Mouse (Mus musculus): Measurements from ENCODE around the gene S100a2. TPM values are rescaled to one million over a fixed set of nuclear protein-coding genes. Genes with fewer than 3 reads are reported as not detected.

Gene S100a2
- polyA plus RNA-seq, 1 experiment from 2014 or later: not detected

DNA sequence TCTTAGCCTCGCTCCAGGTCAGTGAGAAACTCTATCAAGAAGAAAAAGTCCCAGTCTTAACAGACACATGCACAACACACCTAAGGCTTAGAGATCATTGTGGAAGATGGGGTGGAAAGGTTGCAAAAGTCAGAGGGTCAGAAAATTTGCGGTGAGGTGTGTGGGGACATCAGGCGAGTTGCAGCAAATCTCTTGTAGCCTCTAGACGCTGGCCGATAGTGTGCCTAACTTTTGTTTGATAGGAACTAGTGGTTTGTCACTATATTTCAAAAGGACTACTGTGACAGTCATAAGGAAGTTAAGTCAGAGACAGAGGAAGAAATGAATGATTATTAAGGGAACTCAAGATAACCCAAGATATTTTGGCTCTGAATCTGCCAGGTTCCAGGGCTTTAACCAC is 37.3 kb downstream of the S100a2 start:
- no peak for ATAC-seq (replicated peaks; ENCODE audit: low FRiP score)
- 93% methylated on average over 5 of the region's 5 CpGs for WGBS
- no peaks in the 10 kb centered on the region for H3K9me3 ChIP-seq (ENCODE audit: control insufficient read depth, low read length)
- H3K36me3 ChIP-seq (ENCODE audit: control insufficient read depth, insufficient read depth, low read length): no peaks in the 10 kb centered on the region
- no peak overlapping the region for H3K4me2 ChIP-seq (ENCODE audit: low read depth, low read length, severe bottlenecking)
- H3K27me3 ChIP-seq (ENCODE audit: control insufficient read depth, insufficient read depth, low read length): no peaks in the 10 kb centered on the region
- no peak overlapping the region for H3K27ac ChIP-seq (ENCODE audit: low read depth, low read length)
- H3K4me1 ChIP-seq (replicated peaks; ENCODE audit: control insufficient read depth, insufficient read depth, low read length): peaks cover 9% of the 10 kb centered on the region; the same call in 1 of the 2 replicates
- DNase-seq (ENCODE audit: low spot score): peak; percentile 13
- no peak overlapping the region for H3K9ac ChIP-seq (ENCODE audit: low read length)
- H3K4me3 ChIP-seq (ENCODE audit: low read depth, low read length): no peak overlapping the region

DNA sequence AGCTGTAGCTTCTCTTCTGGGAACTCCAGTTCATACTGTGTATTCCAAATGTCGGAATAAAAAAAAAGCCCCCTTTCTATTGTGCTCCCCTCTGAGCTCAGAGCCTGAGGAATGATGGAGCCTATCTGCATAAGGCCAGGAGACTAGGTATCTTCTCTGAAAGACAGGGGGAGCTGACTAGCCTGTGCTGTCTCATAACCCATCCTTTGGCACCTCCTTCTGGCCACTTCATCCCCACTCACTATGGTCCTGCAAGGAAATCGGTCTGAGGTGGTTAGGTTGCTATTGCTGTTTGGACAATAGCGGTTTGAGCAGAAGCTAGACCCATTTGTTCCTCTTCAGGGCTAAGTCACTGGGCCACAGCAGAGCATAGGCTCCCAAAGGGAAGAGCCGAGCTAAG is 37.8 kb downstream of the S100a2 start:
- 67% methylated on average over 4 of the region's 4 CpGs for WGBS
- Histone ChIP-seq H3K9me3 (ENCODE audit: control insufficient read depth, low read length) (no peaks in the 10 kb centered on the region), H3K27ac (ENCODE audit: low read depth, low read length) (no peak overlapping the region), H3K4me2 (ENCODE audit: low read depth, low read length, severe bottlenecking) (no peak overlapping the region), H3K4me1 (replicated peaks; ENCODE audit: control insufficient read depth, insufficient read depth, low read length) (peaks cover 9% of the 10 kb centered on the region; the same call in 1 of the 2 replicates), H3K9ac (ENCODE audit: low read length) (no peak overlapping the region), H3K36me3 (ENCODE audit: control insufficient read depth, insufficient read depth, low read length) (no peaks in the 10 kb centered on the region), H3K4me3 (ENCODE audit: low read depth, low read length) (no peak overlapping the region), H3K27me3 (ENCODE audit: control insufficient read depth, insufficient read depth, low read length) (no peaks in the 10 kb centered on the region)
- ATAC-seq (replicated peaks; ENCODE audit: low FRiP score) (no peak), DNase-seq (ENCODE audit: low spot score) (peak; percentile 19)

DNA sequence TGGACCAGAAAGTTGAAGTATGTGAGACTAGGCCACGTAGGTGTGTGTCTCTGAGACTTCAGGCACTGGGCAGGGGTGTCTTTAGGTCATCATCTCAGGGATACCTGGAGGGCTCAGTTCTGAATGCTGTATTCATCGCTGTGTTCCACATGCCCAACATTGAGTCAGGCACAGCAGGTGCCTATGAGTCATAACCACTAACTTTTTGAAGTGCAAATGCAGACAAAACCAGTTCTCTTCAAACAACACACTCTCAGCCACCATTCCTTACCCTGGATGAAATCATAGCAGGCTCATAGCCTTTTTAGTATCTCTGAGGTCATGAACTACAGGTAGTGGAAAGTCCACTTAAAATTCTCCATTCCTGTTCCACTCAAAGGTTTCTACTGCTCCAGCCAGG is 39.3 kb downstream of the S100a2 start:
- WGBS: 74% methylated on average over 2 of the region's 2 CpGs

DNA sequence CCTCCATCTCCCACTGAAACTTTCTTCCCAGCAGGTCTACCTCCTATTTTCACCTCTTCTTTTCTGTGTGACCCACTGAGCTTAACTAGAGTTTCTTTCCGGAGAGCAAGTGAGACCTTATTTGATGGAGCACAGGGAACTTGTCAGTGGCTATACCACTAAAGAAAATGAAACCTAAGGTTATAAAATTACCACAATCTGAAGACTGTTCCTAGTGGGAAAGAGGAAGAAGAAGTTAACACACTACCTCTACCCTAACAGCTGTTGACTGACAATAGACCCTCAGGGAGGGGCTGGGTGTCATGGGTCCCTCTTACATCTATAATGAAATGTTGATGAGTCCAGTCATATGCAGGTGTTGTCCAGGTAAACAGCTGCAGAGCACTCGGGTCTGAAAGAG is 41.9 kb downstream of the S100a2 start:
- DNase-seq (ENCODE audit: low spot score) (peak; percentile 6), ATAC-seq (replicated peaks; ENCODE audit: low FRiP score) (no peak)
- Histone ChIP-seq H3K36me3 (ENCODE audit: control insufficient read depth, insufficient read depth, low read length) (no peaks in the 10 kb centered on the region), H3K4me1 (replicated peaks; ENCODE audit: control insufficient read depth, insufficient read depth, low read length) (no peaks in the 10 kb centered on the region), H3K27me3 (ENCODE audit: control insufficient read depth, insufficient read depth, low read length) (no peaks in the 10 kb centered on the region), H3K9me3 (ENCODE audit: control insufficient read depth, low read length) (no peaks in the 10 kb centered on the region), H3K4me3 (ENCODE audit: low read depth, low read length) (no peak overlapping the region), H3K9ac (ENCODE audit: low read length) (no peak overlapping the region), H3K4me2 (ENCODE audit: low read depth, low read length, severe bottlenecking) (no peak overlapping the region), H3K27ac (ENCODE audit: low read depth, low read length) (no peak overlapping the region)
- WGBS: 79% methylated on average over 2 of the region's 2 CpGs

More for the DNA sequence above, 39.3 kb downstream of the S100a2 start:
- DNase-seq (ENCODE audit: low spot score) (peak; percentile 26), ATAC-seq (replicated peaks; ENCODE audit: low FRiP score) (no peak)
- Histone ChIP-seq H3K27me3 (ENCODE audit: control insufficient read depth, insufficient read depth, low read length) (no peaks in the 10 kb centered on the region), H3K9me3 (ENCODE audit: control insufficient read depth, low read length) (no peaks in the 10 kb centered on the region), H3K4me3 (ENCODE audit: low read depth, low read length) (no peak overlapping the region), H3K36me3 (ENCODE audit: control insufficient read depth, insufficient read depth, low read length) (no peaks in the 10 kb centered on the region), H3K4me2 (ENCODE audit: low read depth, low read length, severe bottlenecking) (no peak overlapping the region), H3K4me1 (replicated peaks; ENCODE audit: control insufficient read depth, insufficient read depth, low read length) (no peaks in the 10 kb centered on the region; the same call in 1 of the 2 replicates), H3K9ac (ENCODE audit: low read length) (no peak overlapping the region), H3K27ac (ENCODE audit: low read depth, low read length) (no peak overlapping the region)

DNA sequence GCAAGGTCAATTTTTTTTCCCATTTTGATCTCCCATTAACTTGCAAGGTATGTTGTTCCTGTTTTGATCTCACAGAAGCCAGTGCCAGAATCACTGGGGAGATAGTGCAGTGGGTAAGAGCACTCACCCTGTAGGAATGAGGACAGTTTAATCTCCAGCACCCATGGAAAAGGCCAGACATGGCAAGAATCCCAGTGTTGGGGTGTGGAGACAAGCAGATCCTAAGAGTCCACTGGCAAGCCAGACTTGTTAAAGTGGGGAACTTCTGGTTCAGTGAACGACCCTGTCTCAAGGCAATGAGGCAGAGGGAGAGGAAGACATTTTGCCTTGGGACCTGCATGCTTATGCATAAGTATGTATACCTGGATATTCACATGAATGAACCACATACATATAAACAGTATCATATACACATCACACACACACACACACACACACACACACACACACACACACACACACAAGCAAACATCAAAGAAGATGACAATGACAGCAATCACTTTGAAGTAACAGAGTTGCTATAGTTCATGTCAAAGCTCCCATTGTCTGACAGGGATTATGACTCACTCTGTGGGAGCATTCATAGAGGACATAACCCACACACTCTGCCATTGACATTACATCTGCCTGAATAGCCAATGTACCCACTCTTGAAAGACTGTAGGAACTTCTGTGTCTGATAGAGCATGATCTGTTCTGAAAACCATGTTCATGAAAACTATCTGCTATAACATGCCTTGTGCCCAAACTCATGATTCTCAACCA is 48.6 kb downstream of the S100a2 start:
- no peak for ATAC-seq (replicated peaks; ENCODE audit: low FRiP score)
- no peaks in the 10 kb centered on the region for H3K4me1 ChIP-seq (replicated peaks; ENCODE audit: control insufficient read depth, insufficient read depth, low read length)
- H3K9ac ChIP-seq (ENCODE audit: low read length): no peak overlapping the region
- no peak overlapping the region for H3K27ac ChIP-seq (ENCODE audit: low read depth, low read length)
- no peak overlapping the region for H3K4me3 ChIP-seq (ENCODE audit: low read depth, low read length)
- no peaks in the 10 kb centered on the region for H3K27me3 ChIP-seq (ENCODE audit: control insufficient read depth, insufficient read depth, low read length)
- no peaks in the 10 kb centered on the region for H3K9me3 ChIP-seq (ENCODE audit: control insufficient read depth, low read length)
- H3K36me3 ChIP-seq (ENCODE audit: control insufficient read depth, insufficient read depth, low read length): no peaks in the 10 kb centered on the region
- H3K4me2 ChIP-seq (ENCODE audit: low read depth, low read length, severe bottlenecking): no peak overlapping the region
- DNase-seq (ENCODE audit: low spot score): no peak
- 62% methylated on average over 1 of the region's 1 CpGs for WGBS

DNA sequence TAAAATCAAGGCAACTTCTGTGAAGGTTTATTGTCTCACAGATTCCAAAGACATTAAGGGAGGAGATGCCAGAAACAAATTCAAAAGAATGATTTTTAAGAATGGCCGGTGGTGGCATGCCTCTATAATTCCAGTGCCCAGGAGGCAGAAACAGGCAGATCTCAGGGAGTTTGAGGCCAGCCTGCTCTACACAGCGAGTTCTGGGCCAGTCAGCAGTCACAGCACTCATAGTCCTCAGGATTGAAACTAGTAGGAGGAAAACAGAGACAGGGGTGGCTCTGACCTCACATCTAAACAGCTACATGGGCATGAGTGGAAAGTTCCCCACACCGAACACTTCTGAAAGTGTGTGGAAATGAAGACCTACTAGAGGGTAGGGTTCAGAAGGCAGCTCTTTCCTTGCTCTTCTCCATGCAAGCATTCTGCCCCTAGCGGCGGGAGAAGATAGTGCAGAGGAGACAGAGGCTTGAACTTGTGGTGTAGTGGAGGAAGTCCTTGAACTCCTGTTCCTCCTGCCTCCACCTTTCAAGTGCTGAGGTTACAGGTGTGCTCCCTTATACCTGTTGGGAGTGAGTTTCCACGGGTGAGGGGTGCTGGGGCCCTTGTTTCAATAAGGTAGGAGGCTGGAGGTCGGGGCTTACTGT is 49.6 kb downstream of the S100a2 start:
- Histone ChIP-seq H3K27ac (ENCODE audit: low read depth, low read length) (no peak overlapping the region), H3K36me3 (ENCODE audit: control insufficient read depth, insufficient read depth, low read length) (no peaks in the 10 kb centered on the region), H3K9me3 (ENCODE audit: control insufficient read depth, low read length) (no peaks in the 10 kb centered on the region), H3K4me2 (ENCODE audit: low read depth, low read length, severe bottlenecking) (no peak overlapping the region), H3K9ac (ENCODE audit: low read length) (no peak overlapping the region), H3K4me3 (ENCODE audit: low read depth, low read length) (no peak overlapping the region), H3K27me3 (ENCODE audit: control insufficient read depth, insufficient read depth, low read length) (no peaks in the 10 kb centered on the region), H3K4me1 (replicated peaks; ENCODE audit: control insufficient read depth, insufficient read depth, low read length) (no peaks in the 10 kb centered on the region)
- DNase-seq (ENCODE audit: low spot score) (peak; percentile 70), ATAC-seq (replicated peaks; ENCODE audit: low FRiP score) (0 out of 2 replicates have a peak, but pooled peaks have one; percentile 21)
- WGBS: 52% methylated on average over 7 of the region's 7 CpGs

DNA sequence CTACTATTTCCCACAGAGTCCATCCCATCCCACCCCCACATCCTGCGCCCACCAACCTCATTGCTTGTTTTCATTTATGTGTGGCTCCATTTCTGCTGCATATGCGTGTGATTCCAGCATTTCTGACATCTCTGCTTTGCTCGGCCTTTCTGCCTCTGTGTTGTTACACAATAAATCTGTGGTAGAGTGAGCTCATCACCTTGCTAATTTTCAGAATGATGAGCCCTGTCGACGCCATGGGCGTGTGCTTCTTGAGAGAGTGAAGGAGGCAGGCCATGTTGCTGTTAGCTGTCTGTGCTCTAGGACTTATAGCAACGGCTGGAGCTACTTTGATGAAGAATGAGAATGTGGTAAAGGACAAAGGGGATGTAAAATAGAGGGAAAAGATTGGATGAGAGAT is 50.9 kb downstream of the S100a2 start:
- no peaks in the 10 kb centered on the region for H3K4me1 ChIP-seq (replicated peaks; ENCODE audit: control insufficient read depth, insufficient read depth, low read length)
- H3K9ac ChIP-seq (ENCODE audit: low read length): no peak overlapping the region
- no peaks in the 10 kb centered on the region for H3K9me3 ChIP-seq (ENCODE audit: control insufficient read depth, low read length)
- WGBS: 87% methylated on average over 7 of the region's 7 CpGs
- no peak overlapping the region for H3K4me3 ChIP-seq (ENCODE audit: low read depth, low read length)
- no peaks in the 10 kb centered on the region for H3K27me3 ChIP-seq (ENCODE audit: control insufficient read depth, insufficient read depth, low read length)
- ATAC-seq (replicated peaks; ENCODE audit: low FRiP score) (no peak), DNase-seq (ENCODE audit: low spot score) (no peak)
- no peak overlapping the region for H3K4me2 ChIP-seq (ENCODE audit: low read depth, low read length, severe bottlenecking)
- H3K36me3 ChIP-seq (ENCODE audit: control insufficient read depth, insufficient read depth, low read length): no peaks in the 10 kb centered on the region
- H3K27ac ChIP-seq (ENCODE audit: low read depth, low read length): no peak overlapping the region
